Mouse (Mus musculus) CD4-positive, CD25-positive, alpha-beta regulatory T cell, adult 2 months (primary cell): ENCODE measurements around the gene Ank3.
A peak's percentile ranks its signal among the peaks of the same experiment; 100 is the strongest.

Experiments
- DNase-seq: peaks from one replicate; pipeline ENCODE4 v3.0.0-alpha.2; 2012; ENCODE audit warnings: low read depth, low spot score

Ank3 gene

DNA sequence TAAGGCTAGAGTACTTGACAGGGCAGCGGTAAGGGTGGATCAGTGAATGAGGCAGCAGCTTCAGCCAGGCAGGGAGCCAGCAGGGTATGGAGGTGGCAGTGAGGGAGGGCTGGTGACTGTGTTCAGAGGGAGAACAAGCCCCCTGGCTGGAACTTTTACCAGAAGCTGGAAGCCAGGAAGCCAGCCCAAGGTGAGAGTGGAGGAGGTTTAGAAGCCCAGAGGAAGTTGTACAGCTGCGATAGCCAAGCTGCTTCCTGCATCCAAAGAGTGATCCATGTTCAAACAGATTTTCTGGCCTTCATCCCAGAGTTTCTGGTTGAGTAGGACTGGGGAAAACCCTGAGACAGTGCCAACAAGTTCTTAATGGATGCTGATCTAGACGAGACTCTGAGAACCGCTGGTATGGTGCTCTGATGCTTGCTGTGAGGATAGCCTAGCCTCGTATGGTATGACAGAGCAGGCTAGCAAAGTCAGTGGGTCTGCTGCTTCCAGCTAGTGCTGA lies 213.3 kb downstream of the Ank3 start:
- no peak for DNase-seq

DNA sequence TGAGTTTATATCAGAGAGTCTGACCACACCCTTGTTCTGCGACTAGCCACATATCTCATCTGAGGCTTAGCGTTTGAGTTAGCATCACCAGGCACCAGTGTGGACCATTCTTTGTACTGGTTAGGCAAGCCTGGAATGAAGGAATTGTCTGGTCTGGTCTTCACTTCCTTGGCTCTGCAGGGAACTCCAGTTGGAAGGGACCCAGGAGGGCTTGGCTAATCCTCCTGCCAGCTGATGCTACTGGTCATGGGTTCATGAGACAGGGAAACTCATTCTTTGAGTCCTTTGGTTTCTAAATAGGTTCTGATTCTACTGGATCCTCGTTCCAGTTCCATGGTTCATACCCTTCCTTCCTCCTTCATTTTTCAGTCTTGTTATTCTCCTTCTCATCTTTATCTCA lies 218.4 kb downstream of the Ank3 start:
- no peak for DNase-seq

DNA sequence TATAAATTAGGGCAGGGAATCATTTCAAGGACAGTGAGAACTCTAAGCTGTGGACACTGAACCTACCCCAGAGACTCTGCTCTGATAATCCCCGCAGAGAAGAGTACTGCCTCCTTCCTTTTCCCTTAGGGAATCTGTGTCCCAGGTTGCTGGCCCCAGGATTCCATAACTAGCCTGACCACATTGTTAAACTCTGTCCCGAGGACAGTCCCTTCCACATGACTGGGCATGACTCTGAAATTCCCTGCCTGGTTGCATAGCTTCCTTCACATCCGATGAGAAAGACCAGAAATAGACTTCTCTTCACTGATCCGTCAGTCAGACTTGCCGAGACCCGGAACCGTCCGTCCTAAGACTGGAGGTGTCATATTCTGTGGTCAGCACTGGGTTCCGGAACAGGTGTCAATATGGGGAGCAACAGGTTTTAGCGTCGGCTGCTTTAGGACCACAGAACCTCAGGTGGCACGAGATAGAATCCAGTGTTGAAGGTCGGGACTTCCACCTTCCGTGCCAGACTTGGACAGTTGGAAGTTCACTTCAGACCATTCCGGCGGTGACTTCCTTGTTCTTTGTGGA lies 219.1 kb downstream of the Ank3 start:
- no peak for DNase-seq

DNA sequence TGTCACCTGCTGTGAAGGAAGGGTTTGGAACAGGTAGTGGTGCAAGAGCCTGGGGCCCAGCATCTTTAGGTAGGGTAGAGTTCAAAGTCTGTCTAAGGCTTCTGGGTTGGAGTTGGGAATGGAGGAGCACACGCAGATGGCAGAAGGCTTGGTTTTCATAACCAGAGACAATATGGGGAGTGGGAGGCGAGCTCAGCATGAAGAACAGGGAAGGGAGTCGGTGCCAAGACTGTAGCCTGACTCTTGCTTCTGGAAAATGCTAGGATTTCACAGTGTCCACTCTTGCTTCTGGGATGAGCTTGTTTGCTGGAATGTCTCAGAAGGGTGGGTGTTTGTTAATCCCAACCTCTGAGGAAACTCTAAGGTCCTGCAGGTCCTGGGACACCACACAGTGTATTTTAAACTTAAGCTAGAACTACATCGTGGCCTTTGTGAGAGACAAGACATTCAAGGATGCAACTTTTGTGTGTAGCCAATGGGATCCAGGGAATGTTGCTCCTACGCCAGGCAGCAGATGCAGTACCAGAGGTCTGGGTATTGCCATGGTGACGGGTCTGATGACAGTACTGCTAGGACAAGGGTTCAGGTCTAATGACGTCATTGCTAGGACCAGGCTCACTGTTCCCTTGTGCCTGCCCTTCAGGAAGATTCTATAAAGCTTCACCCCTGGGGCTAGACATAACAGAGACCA lies 222.3 kb downstream of the Ank3 start:
- no peak for DNase-seq

GRCm38 (mm10) chr10:69627767-69628166 lies 229.2 kb downstream of the Ank3 start:
- no peak for DNase-seq

GRCm38 (mm10) chr10:69628743-69629142 lies 230.2 kb downstream of the Ank3 start:
- DNase-seq = no peak

- DNase-seq = no peak
These were observed 232.3 kb downstream of the Ank3 start for GRCm38 (mm10) chr10:69630802-69631388.

- no peak for DNase-seq
These were observed 234.3 kb downstream of the Ank3 start for GRCm38 (mm10) chr10:69632885-69633284.

- no peak for DNase-seq
These were observed 236.3 kb downstream of the Ank3 start for GRCm38 (mm10) chr10:69634891-69635290.

DNA sequence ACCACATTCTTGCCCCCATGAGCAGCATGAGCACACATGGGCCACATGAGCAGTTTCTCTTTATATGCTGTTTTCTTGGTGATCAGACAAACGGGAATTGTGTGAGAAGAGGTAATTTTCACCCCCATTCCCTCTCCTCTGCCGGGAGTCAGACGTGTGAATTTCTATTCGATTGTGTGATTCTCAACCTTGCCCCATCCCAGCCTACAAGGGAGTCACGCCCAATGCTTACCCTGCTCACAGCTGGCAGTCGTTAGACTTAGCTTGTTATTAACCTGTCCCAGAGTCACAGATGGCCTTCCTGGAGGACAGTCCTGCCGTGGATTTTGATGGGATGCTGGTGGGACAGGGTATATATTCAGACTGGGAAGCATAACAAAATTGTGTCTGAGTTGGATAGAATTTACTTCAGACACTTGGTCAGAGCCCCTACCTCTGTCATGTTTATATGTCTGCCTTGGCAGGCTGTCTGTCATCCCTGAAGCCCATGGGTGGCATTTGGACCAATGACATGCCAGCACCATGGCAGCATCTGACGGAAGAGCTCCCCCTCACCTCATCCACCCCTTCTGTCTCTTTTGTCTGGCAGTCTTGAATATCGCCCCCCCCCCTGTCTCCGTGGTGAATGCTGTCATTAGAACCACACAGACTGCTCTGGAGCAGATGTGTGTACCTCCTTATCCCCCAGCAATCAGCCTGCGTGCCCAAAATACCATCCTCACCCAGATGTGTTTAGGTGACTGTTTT lies 237.5 kb downstream of the Ank3 start:
- DNase-seq = no peak

DNA sequence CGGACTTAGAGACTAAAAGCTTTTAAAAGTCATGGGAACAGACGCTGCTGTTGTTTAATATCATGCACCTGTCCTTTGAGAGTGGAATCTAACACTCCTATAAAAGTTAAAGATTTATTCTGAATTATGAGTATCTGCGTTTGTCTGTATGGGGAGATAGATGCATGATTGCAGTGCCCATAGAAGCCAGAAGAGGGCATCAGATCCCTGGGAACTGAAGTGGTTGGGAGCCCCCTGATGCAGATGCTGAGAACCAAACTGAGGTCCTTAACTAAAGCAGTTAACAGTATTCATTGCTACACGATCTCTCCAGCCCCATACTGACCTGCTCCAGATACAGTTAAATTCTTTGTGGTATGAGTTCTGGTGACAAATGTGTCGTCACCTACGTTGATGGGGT lies 240.6 kb downstream of the Ank3 start:
- no peak for DNase-seq

DNA sequence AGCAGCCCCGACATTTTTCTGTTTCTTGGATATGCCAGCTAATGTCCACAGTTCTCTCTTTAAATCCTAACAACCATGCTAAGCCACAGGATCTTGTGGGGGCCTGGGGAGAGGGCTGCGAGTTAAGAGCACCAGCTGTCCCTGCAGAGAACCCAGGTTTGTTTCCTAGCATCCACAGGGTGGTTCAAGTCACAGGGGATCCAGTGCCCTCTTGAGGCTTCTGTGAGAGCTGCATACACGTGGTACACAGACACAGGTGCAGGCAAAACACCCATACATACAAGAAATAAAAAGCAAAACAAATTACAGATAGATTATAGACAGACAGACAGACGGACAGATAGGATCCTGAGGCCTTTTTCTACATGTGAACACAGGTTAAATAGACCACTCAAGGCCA lies 242.0 kb downstream of the Ank3 start:
- DNase-seq = no peak

DNA sequence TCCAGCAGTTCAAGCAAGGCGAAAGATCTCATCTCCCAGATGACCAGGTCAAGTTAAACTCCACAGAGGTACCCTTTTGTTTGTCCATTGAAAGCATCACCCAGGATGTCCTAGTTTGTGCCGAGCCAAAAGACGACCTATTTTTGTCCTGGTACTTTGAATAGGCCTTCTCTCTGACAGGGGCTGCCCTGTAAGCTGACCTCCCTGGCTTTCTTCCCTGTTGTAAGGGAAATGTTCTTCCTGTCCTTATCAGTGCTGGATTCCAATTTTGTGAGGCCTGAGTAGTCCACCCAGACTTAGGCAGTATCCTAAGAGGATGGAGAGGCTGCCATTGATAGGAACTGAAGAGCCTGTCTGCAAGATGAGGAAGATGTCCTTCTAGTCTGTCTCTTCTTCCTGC lies 244.9 kb downstream of the Ank3 start:
- DNase-seq = no peak

- DNase-seq = no peak
These were observed 245.4 kb downstream of the Ank3 start for GRCm38 (mm10) chr10:69643986-69644385.

GRCm38 (mm10) chr10:69645311-69645802 lies 246.8 kb downstream of the Ank3 start:
- no peak for DNase-seq

DNA sequence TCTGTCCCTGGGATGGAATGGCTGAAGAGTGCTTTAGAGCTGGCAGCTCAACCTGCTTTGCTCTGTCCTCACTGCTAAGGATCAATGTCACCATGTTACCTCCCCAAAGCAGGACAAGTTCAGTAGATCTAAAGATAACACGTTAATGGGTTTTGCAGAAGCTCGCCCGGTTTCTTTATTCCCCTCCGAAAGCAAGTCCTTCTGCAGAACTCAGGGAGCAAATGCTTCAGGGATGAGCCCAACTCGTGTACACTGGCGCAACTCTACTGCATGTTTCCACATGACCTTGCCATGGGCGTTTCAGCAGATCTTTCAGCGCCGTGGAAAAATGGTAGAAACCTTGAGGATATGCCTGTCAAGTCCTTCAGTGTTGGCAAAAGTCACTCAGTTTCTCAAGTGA lies 247.4 kb downstream of the Ank3 start:
- DNase-seq = no peak

DNA sequence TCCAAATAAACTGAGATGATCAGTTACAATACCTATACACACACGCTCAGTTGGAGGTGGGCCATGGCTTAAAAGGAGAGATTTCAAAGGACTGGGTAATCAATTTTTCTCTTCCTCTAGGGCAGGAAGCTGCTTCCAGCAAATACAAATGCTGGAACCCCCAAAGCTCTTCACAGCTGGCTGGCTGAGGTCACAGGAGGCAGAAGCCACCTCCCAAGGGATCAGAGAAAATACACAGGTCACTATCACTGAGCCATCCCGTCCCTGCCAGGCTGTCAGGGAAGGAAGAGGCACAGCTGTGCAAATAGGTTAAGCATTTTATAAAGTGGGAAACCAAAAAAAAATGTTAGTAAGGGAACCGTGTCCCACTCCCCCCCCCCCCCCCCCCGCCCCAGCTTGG lies 251.5 kb downstream of the Ank3 start:
- DNase-seq = no peak

- DNase-seq = no peak
These were observed 254.1 kb downstream of the Ank3 start for GRCm38 (mm10) chr10:69652660-69653059.

DNA sequence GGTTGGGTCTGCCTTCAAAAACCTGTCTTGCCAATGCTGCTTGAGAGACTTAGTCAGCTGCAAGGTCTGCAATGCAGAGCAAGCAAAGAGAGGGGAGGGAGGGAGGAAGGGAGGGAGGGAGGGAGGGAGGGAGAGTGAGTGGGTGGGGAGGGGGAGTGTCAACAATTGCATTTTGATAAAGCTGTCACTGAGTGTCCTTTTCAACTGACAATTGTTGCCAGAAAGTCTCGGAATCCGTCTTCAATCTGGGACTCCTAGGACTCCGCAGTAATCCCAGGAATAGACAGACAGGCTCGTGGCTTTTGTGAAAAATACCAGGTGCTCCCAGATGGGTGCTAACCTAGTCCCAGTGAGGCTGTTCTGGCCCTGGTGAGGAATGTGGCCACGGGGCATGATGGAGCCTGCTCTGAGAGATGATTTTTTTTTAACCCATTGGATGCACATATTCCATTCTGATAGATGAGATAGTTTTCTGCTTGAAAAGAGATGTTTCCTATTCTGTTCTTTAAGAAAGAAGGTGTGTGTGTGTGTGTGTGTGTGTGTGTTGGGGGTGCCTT lies 254.6 kb downstream of the Ank3 start:
- no peak for DNase-seq

DNA sequence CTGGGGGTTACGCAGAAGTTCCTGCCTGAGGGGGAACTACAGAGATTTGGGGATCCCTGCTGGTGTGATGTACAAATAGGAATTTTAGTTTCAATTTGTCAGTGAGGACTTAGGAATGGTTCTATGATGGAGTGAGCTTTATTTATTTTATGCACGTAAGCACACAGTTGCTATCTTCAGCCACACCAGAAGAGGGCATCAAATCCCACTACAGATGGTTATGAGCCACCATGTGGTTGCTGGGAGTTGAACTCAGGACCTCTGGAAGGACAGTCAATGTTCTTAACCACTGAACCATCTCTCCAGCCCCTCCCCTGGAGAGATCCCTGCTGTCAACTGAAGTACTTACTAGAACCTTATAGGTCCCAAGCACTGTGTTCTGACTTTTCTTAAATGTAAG lies 255.6 kb downstream of the Ank3 start:
- DNase-seq = no peak

DNA sequence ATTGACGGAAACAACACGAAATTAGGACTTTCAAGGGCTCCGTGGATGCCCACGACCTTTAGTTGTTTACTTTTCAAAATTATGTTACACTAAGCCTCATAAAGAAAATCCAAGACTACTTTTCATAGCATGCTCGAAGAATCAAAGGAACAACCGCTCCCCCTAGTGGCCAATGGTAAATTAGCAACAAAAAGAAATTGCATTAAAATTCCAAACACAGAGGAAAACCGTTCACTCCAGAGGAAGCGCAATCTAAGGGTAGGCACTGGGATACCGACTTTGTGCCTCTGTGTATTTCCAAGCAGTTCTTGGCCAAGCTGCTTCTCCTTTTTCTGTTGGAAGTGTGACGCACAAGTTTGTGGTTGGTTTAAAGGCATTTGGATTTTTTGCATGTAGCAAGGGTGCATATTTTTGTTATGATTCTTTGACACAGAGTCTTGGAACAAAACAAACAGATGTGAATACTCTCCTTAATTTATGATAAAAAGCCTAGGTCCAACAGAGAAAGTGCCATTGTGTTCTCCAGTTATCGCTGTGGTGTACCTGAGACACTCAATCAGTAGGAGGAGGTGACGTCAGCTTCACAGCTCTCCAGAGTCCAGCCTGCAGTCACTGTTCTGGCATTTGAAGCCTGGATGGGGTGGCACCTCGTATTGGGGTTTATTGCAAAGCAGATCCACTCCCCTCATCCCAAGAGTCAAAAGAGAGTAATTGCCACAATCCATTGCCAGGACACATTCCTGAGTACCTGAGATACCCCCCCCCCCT lies 256.5 kb downstream of the Ank3 start:
- peak; percentile 40 for DNase-seq
